In the genomic region with DNA sequence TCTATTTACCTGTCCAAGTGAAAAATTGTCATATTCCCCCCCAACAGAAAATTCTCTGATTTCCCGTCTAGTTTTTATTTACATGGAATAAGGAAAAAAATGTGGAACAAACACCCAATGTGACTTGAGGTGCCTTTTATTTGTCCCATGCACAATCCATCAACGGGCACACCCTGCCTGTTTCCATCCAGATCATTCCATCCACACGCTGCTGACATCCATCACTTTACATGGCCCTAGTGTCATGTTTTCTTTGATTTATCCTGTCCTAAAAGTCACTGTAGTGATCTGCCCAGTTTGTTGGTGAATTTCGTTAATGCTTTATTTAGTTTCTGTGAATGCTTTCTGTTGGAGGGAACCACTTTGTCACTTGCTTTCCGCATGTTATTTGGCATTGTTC, we compare ENCODE assay signal across 24 mouse cellular contexts.
DNase-seq lines count a peak whose midpoint lies in the region; ATAC-seq lines count a peak whose summit lies in the region.
"Had no signal": no experiment of that assay in that cellular context is flagged by ENCODE, and none has a peak within 500 bp of the region (broad histone marks: within the 10 kb centered on the region; RNA-seq: fewer than 3 reads in every experiment).

No protein-coding gene starts in this region.

- H3K4me3 ChIP-seq in hindbrain, embryonic 11.5 days (ENCODE audit: low read depth, low read length) = no peak overlapping the region
- no peak overlapping the region for H3K4me3 ChIP-seq in hindbrain, embryonic 14.5 days (replicated peaks; ENCODE audit: low read length)
- H3K4me3 ChIP-seq in neural tube, embryonic 11.5 days (ENCODE audit: low read depth, low read length) = no peak overlapping the region
- H3K4me3 ChIP-seq in neural tube, embryonic 13.5 days = no peak overlapping the region
- H3K4me3 ChIP-seq: forebrain, embryonic 10.5 days; forebrain, embryonic 13.5 days; hindbrain, embryonic 15.5 days; intestine, embryonic 15.5 days had no signal

- no peak for DNase-seq in hindbrain, embryonic 11.5 days (ENCODE audit: low spot score)
- no peak for DNase-seq in hindbrain, embryonic 14.5 days (ENCODE audit: low spot score)
- no peak for DNase-seq in neural tube, embryonic 11.5 days (ENCODE audit: low spot score)
- DNase-seq in neural tube, embryonic 10.5 days (ENCODE audit: extremely low spot score, low spot score) = no peak
- DNase-seq in thymus, adult 18-20 months = no peak
- DNase-seq: adrenal gland, postnatal 10 days; adrenal gland, postnatal 36 days; B cell, adult 2 months; cerebellum, adult 18-20 months; cerebellum, adult 9-10 months; cerebellum, postnatal 14 days; gastrocnemius, postnatal 10 days; gastrocnemius, postnatal 36 days; heart, postnatal 36 days had no signal

- no peak overlapping the region for H3K4me2 ChIP-seq in hindbrain, embryonic 11.5 days (replicated peaks; ENCODE audit: low read depth, low read length)
- no peak overlapping the region for H3K4me2 ChIP-seq in hindbrain, embryonic 14.5 days (replicated peaks)
- no peak overlapping the region for H3K4me2 ChIP-seq in neural tube, embryonic 11.5 days (ENCODE audit: low read depth)
- H3K4me2 ChIP-seq in neural tube, embryonic 13.5 days = no peak overlapping the region
- H3K4me2 ChIP-seq: forebrain, embryonic 13.5 days; heart, embryonic 11.5 days; hindbrain, embryonic 15.5 days; intestine, embryonic 15.5 days had no signal

- no peaks in the 10 kb centered on the region for H3K36me3 ChIP-seq in hindbrain, embryonic 11.5 days (ENCODE audit: control insufficient read depth, insufficient read depth, low read length)
- no peaks in the 10 kb centered on the region for H3K36me3 ChIP-seq in hindbrain, embryonic 14.5 days (replicated peaks; ENCODE audit: control insufficient read depth, insufficient read depth)
- H3K36me3 ChIP-seq in neural tube, embryonic 11.5 days (ENCODE audit: control insufficient read depth, insufficient read depth, low read length) = no peaks in the 10 kb centered on the region
- H3K36me3 ChIP-seq in neural tube, embryonic 13.5 days = no peaks in the 10 kb centered on the region
- H3K36me3 ChIP-seq: forebrain, embryonic 10.5 days; G1E; hindbrain, embryonic 15.5 days; intestine, embryonic 15.5 days had no signal

- ATAC-seq in hindbrain, embryonic 11.5 days (ENCODE audit: low FRiP score) = peak; percentile 33; the same call in 1 of the 2 replicates
- no peak for ATAC-seq in hindbrain, embryonic 14.5 days (ENCODE audit: low FRiP score)
- ATAC-seq in neural tube, embryonic 11.5 days (ENCODE audit: insufficient read depth, low FRiP score, low TSS enrichment) = peak; percentile 61; the same call in 1 of the 2 replicates
- ATAC-seq in neural tube, embryonic 13.5 days (ENCODE audit: low read depth) = peak; percentile 63; the same call in 1 of the 2 replicates
- ATAC-seq: forebrain, embryonic 13.5 days; forebrain, embryonic 16.5 days; intestine, embryonic 15.5 days; Patski had no signal

- no peaks in the 10 kb centered on the region for H3K27me3 ChIP-seq in hindbrain, embryonic 11.5 days (ENCODE audit: control insufficient read depth, insufficient read depth, low read length)
- no peaks in the 10 kb centered on the region for H3K27me3 ChIP-seq in hindbrain, embryonic 14.5 days (ENCODE audit: control insufficient read depth, insufficient read depth, low read length)
- no peaks in the 10 kb centered on the region for H3K27me3 ChIP-seq in neural tube, embryonic 11.5 days (ENCODE audit: control insufficient read depth, insufficient read depth, low read length)
- no peaks in the 10 kb centered on the region for H3K27me3 ChIP-seq in neural tube, embryonic 13.5 days
- H3K27me3 ChIP-seq: CH12.LX; forebrain, embryonic 13.5 days; hindbrain, embryonic 15.5 days; intestine, embryonic 15.5 days had no signal

- no peak overlapping the region for H3K9ac ChIP-seq in hindbrain, embryonic 11.5 days (ENCODE audit: low read depth, low read length)
- no peak overlapping the region for H3K9ac ChIP-seq in hindbrain, embryonic 14.5 days
- no peak overlapping the region for H3K9ac ChIP-seq in neural tube, embryonic 11.5 days (ENCODE audit: low read length)
- no peak overlapping the region for H3K9ac ChIP-seq in neural tube, embryonic 13.5 days
- H3K9ac ChIP-seq: forebrain, embryonic 13.5 days; hindbrain, embryonic 15.5 days; intestine, embryonic 15.5 days had no signal

- H3K9me3 ChIP-seq in hindbrain, embryonic 11.5 days (ENCODE audit: control insufficient read depth, low read length) = no peaks in the 10 kb centered on the region
- H3K9me3 ChIP-seq in hindbrain, embryonic 14.5 days (ENCODE audit: control insufficient read depth, low read length) = no peaks in the 10 kb centered on the region
- no peaks in the 10 kb centered on the region for H3K9me3 ChIP-seq in neural tube, embryonic 11.5 days (ENCODE audit: control insufficient read depth, low read length)
- no peaks in the 10 kb centered on the region for H3K9me3 ChIP-seq in neural tube, embryonic 13.5 days
- H3K9me3 ChIP-seq: forebrain, embryonic 10.5 days; forebrain, embryonic 13.5 days; G1E; hindbrain, embryonic 15.5 days; intestine, embryonic 15.5 days had no signal

- H3K27ac ChIP-seq in hindbrain, embryonic 11.5 days (ENCODE audit: low read depth, low read length) = no peak overlapping the region
- H3K27ac ChIP-seq in hindbrain, embryonic 14.5 days = no peak overlapping the region
- no peak overlapping the region for H3K27ac ChIP-seq in neural tube, embryonic 11.5 days (ENCODE audit: low read depth, low read length)
- H3K27ac ChIP-seq in neural tube, embryonic 13.5 days (replicated peaks) = peak overlapping the region; percentile 18; the same call in 1 of the 2 replicates
- H3K27ac ChIP-seq: forebrain, embryonic 10.5 days; forebrain, embryonic 13.5 days; hindbrain, embryonic 15.5 days; intestine, embryonic 15.5 days had no signal

- H3K4me1 ChIP-seq in hindbrain, embryonic 11.5 days (replicated peaks; ENCODE audit: control insufficient read depth, insufficient read depth, low read length) = no peaks in the 10 kb centered on the region
- H3K4me1 ChIP-seq in hindbrain, embryonic 14.5 days (replicated peaks; ENCODE audit: control insufficient read depth, insufficient read depth, low read length) = 0 out of 2 replicates have a peak, but pooled peaks cover 4% of the 10 kb centered on the region
- 0 out of 2 replicates have a peak, but pooled peaks cover 4% of the 10 kb centered on the region for H3K4me1 ChIP-seq in neural tube, embryonic 11.5 days (ENCODE audit: control insufficient read depth, insufficient read depth, low read length)
- H3K4me1 ChIP-seq in neural tube, embryonic 13.5 days (replicated peaks) = peaks cover 17% of the 10 kb centered on the region
- H3K4me1 ChIP-seq: forebrain, embryonic 10.5 days; intestine, embryonic 15.5 days had no signal

- WGBS in hindbrain, embryonic 11.5 days = 62% methylated on average over 5 of the region's 5 CpGs
- WGBS in hindbrain, embryonic 14.5 days = 48% methylated on average over 5 of the region's 5 CpGs
- 62% methylated on average over 5 of the region's 5 CpGs for WGBS in neural tube, embryonic 11.5 days
- 43% methylated on average over 5 of the region's 5 CpGs for WGBS in neural tube, embryonic 13.5 days
